In genomic region chr10:126986541-126986961, GRCm38 (mm10) we compare ENCODE assay signal across 9 mouse cellular contexts. TPM values are rescaled to one million over a fixed set of nuclear protein-coding genes. Genes with fewer than 3 reads are reported as not detected.
DNase-seq lines count a peak whose midpoint lies in the region; ATAC-seq lines count a peak whose summit lies in the region.
"Had no signal": no experiment of that assay in that cellular context is flagged by ENCODE, and none has a peak within 500 bp of the region (broad histone marks: within the 10 kb centered on the region; RNA-seq: fewer than 3 reads in every experiment).

No protein-coding gene starts in this region.

- peaks cover 88% of the 10 kb centered on the region for H3K4me1 ChIP-seq in intestine, embryonic 15.5 days (replicated peaks)
- peaks cover 99% of the 10 kb centered on the region for H3K4me1 ChIP-seq in megakaryocyte, embryonic 14.5 days
- peaks cover 77% of the 10 kb centered on the region for H3K4me1 ChIP-seq in stomach, embryonic 14.5 days (ENCODE audit: control insufficient read depth, insufficient read depth, low read length)

- 0 out of 2 replicates have a peak overlapping the region, but pooled peaks have one; percentile 6 for H3K9ac ChIP-seq in intestine, embryonic 15.5 days
- peak overlapping the region; percentile 6; the same call in 1 of the 2 replicates for H3K9ac ChIP-seq in stomach, embryonic 14.5 days (replicated peaks; ENCODE audit: low read depth, low read length)

- no peaks in the 10 kb centered on the region for H3K9me3 ChIP-seq in intestine, embryonic 15.5 days
- H3K9me3 ChIP-seq in megakaryocyte, embryonic 14.5 days, result no peaks in the 10 kb centered on the region
- H3K9me3 ChIP-seq in stomach, embryonic 14.5 days (ENCODE audit: control insufficient read depth, low read depth, low read length), result no peaks in the 10 kb centered on the region

- intact Hi-C loops in left cerebral cortex, postnatal 25 days (cut with DNase I), result no loop called here

- no peaks in the 10 kb centered on the region for H3K27me3 ChIP-seq in intestine, embryonic 15.5 days (replicated peaks)
- no peaks in the 10 kb centered on the region for H3K27me3 ChIP-seq in megakaryocyte, embryonic 14.5 days (replicated peaks)
- no peaks in the 10 kb centered on the region for H3K27me3 ChIP-seq in stomach, embryonic 14.5 days (ENCODE audit: control insufficient read depth, insufficient read depth, low read length)

- DNase-seq in adipocyte (ENCODE audit: low spot score), result peak; percentile 71
- DNase-seq in cerebellum, adult 9-11 months, result peak; percentile 92
- DNase-seq in gastrocnemius, postnatal 25 days, result peak; percentile 90
- peak; percentile 64 to 69 for DNase-seq in left cerebral cortex, postnatal 25 days (ENCODE audit: low spot score in 2 of 2)
- no peak for DNase-seq in yolk sac, embryonic 10.5 days (ENCODE audit: low spot score)

- peak overlapping the region; percentile 34 for H3K4me2 ChIP-seq in intestine, embryonic 15.5 days (replicated peaks)
- peak overlapping the region; percentile 20; the same call in 1 of the 2 replicates for H3K4me2 ChIP-seq in stomach, embryonic 14.5 days (replicated peaks; ENCODE audit: low read depth, low read length)

- no peak overlapping the region for H3K4me3 ChIP-seq in intestine, embryonic 15.5 days (replicated peaks)
- H3K4me3 ChIP-seq in megakaryocyte, embryonic 14.5 days (replicated peaks), result peak overlapping the region; percentile 83
- H3K4me3 ChIP-seq in stomach, embryonic 14.5 days (ENCODE audit: low read depth, low read length), result 0 out of 2 replicates have a peak overlapping the region, but pooled peaks have one; percentile 2
- H3K4me3 ChIP-seq: erythroblast, embryonic 14.5 days had no signal

- peak; percentile 45 for ATAC-seq in intestine, embryonic 15.5 days
- peak; percentile 42; the same call in 1 of the 2 replicates for ATAC-seq in stomach, embryonic 14.5 days (ENCODE audit: insufficient number of reproducible peaks, insufficient read depth, low FRiP score, low read depth)

- peaks cover 6% of the 10 kb centered on the region; the same call in 1 of the 2 replicates for H3K36me3 ChIP-seq in intestine, embryonic 15.5 days
- H3K36me3 ChIP-seq in megakaryocyte, embryonic 14.5 days (replicated peaks; ENCODE audit: low read length), result peaks cover 79% of the 10 kb centered on the region
- peaks cover 8% of the 10 kb centered on the region; the same call in 1 of the 2 replicates for H3K36me3 ChIP-seq in stomach, embryonic 14.5 days (ENCODE audit: control insufficient read depth, insufficient read depth, low read length)

- peak overlapping the region; percentile 89 for H3K27ac ChIP-seq in intestine, embryonic 15.5 days
- peak overlapping the region; percentile 86 for H3K27ac ChIP-seq in stomach, embryonic 14.5 days (ENCODE audit: low read length)

- 44% methylated on average over 4 of the region's 4 CpGs for WGBS in intestine, embryonic 15.5 days
- WGBS in stomach, embryonic 14.5 days, result 40% methylated on average over 4 of the region's 4 CpGs

RNA-seq across cellular contexts. Expression of gene Ctdsp2, which starts 8.0 kb away (rescaled TPM):
- 10 to 100 TPM; 90.6 to 98.7 TPM for total RNA-seq in gastrocnemius, postnatal 25 days (2021)
- 53.6 and 55.2 TPM in 2 replicates for polyA plus RNA-seq in intestine, embryonic 15.5 days (2015; fragmentation: Nextera tagmentation; extraction: Ambion mirVana)
- 10 to 100 TPM; 69.2 to 80.7 TPM for total RNA-seq in left cerebral cortex, postnatal 25 days (2021)
- polyA plus RNA-seq in megakaryocyte, embryonic 14.5 days (2012; ENCODE audit: insufficient read depth, low replicate concordance), result 27.8 and 40.9 TPM in 2 replicates
- 103 and 107 TPM in 2 replicates for polyA plus RNA-seq in stomach, embryonic 14.5 days (2014; fragmentation: Nextera tagmentation; extraction: Ambion mirVana)

RNA-seq across cellular contexts. Expression of gene Avil, which starts 14.0 kb away (rescaled TPM):
- total RNA-seq in gastrocnemius, postnatal 25 days (2021), result 1 to 10 TPM; 1.5 to 2.3 TPM
- 0.10 and 0.21 TPM in 2 replicates for polyA plus RNA-seq in intestine, embryonic 15.5 days (2015; fragmentation: Nextera tagmentation; extraction: Ambion mirVana)
- under 1 TPM in 1 of 2 experiments, not detected in 1; 0.25 TPM for total RNA-seq in left cerebral cortex, postnatal 25 days (2021)
- 0.70 TPM in 1 of 2 replicates, not detected in the other for polyA plus RNA-seq in megakaryocyte, embryonic 14.5 days (2012; ENCODE audit: insufficient read depth, low replicate concordance)
- polyA plus RNA-seq in stomach, embryonic 14.5 days (2014; fragmentation: Nextera tagmentation; extraction: Ambion mirVana), result 0.29 and 0.58 TPM in 2 replicates

RNA-seq across cellular contexts. Expression of gene Tsfm, which starts 44.1 kb away (rescaled TPM):
- total RNA-seq in gastrocnemius, postnatal 25 days (2021), result 10 to 100 TPM; 20.9 TPM
- polyA plus RNA-seq in intestine, embryonic 15.5 days (2015; fragmentation: Nextera tagmentation; extraction: Ambion mirVana), result 91.8 and 99.3 TPM in 2 replicates
- 10 to 100 TPM; 30.1 to 37.1 TPM for total RNA-seq in left cerebral cortex, postnatal 25 days (2021)
- 19.8 and 35.4 TPM in 2 replicates for polyA plus RNA-seq in megakaryocyte, embryonic 14.5 days (2012; ENCODE audit: insufficient read depth, low replicate concordance)
- polyA plus RNA-seq in stomach, embryonic 14.5 days (2014; fragmentation: Nextera tagmentation; extraction: Ambion mirVana), result 78.6 and 83.7 TPM in 2 replicates

RNA-seq across cellular contexts. Expression of gene Mettl1, which starts 54.7 kb away (rescaled TPM):
- 1 to 10 TPM; 7.9 to 9.5 TPM for total RNA-seq in gastrocnemius, postnatal 25 days (2021)
- polyA plus RNA-seq in intestine, embryonic 15.5 days (2015; fragmentation: Nextera tagmentation; extraction: Ambion mirVana), result 48.9 and 55.1 TPM in 2 replicates
- total RNA-seq in left cerebral cortex, postnatal 25 days (2021), result 1 to 10 TPM; 8.7 to 9.7 TPM
- polyA plus RNA-seq in megakaryocyte, embryonic 14.5 days (2012; ENCODE audit: insufficient read depth, low replicate concordance), result 1.9 and 12.1 TPM in 2 replicates
- 65.5 and 70.6 TPM in 2 replicates for polyA plus RNA-seq in stomach, embryonic 14.5 days (2014; fragmentation: Nextera tagmentation; extraction: Ambion mirVana)

RNA-seq across cellular contexts. Expression of gene Eef1akmt3, which starts 54.8 kb away (rescaled TPM):
- under 1 TPM; 0.15 to 0.24 TPM for total RNA-seq in gastrocnemius, postnatal 25 days (2021)
- 0.40 and 0.69 TPM in 2 replicates for polyA plus RNA-seq in intestine, embryonic 15.5 days (2015; fragmentation: Nextera tagmentation; extraction: Ambion mirVana)
- total RNA-seq in left cerebral cortex, postnatal 25 days (2021), result under 1 TPM; 0.16 to 0.25 TPM
- polyA plus RNA-seq in megakaryocyte, embryonic 14.5 days (2012; ENCODE audit: insufficient read depth, low replicate concordance), result 0.08 TPM in 1 of 2 replicates, not detected in the other
- polyA plus RNA-seq in stomach, embryonic 14.5 days (2014; fragmentation: Nextera tagmentation; extraction: Ambion mirVana), result 0.80 and 1.1 TPM in 2 replicates
- polyA plus RNA-seq: erythroblast, embryonic 14.5 days had no signal
